Mouse (Mus musculus) limb, embryonic 14.5 days (tissue): ENCODE results near the gene Slc9a3r1. TPM values are rescaled to one million over a fixed set of nuclear protein-coding genes. Genes with fewer than 3 reads are reported as not detected.

ENCODE experiments used
- ATAC-seq: fragments of 200-750 bp; cut with Nextera tagmentation; 2 replicates; pipeline ENCODE4 v1.8.0; 2017; ENCODE audit warnings: low read depth, moderate number of reproducible peaks, moderate TSS enrichment; ENCODE audit not compliant: low FRiP score
- DNase-seq: peaks from one replicate; pipeline ENCODE4 v3.0.0-alpha.2; 2015; ENCODE audit warnings: low spot score
- H3K27ac ChIP-seq: fragments of 300-500 bp; sonication (generic); replicated peaks from 2 replicates; pipeline ENCODE4 v1.5.1; 2014; ENCODE audit warnings: low read depth, mild to moderate bottlenecking, low read length, moderate library complexity, mixed read lengths
- H3K27me3 ChIP-seq: fragments of 300-500 bp; sonication (generic); 2 replicates; pipeline ENCODE4 v1.6.1; 2014; ENCODE audit warnings: low read length, mixed read lengths; ENCODE audit not compliant: control insufficient read depth, insufficient read depth
- H3K36me3 ChIP-seq: fragments of 300-500 bp; sonication (generic); 2 replicates; pipeline ENCODE4 v1.6.1; 2014; ENCODE audit warnings: mild to moderate bottlenecking, low read length, moderate library complexity, mixed read lengths; ENCODE audit not compliant: control insufficient read depth, insufficient read depth
- H3K4me1 ChIP-seq: fragments of 300-500 bp; sonication (generic); 2 replicates; pipeline ENCODE4 v1.6.1; 2014; ENCODE audit warnings: antibody characterized with exemption, low read length, mixed read lengths; ENCODE audit not compliant: control insufficient read depth, insufficient read depth
- H3K4me2 ChIP-seq: fragments of 300-500 bp; sonication (generic); replicated peaks from 2 replicates; pipeline ENCODE4 v1.6.1; 2014; ENCODE audit warnings: low read depth, mild to moderate bottlenecking, low read length, moderate library complexity; ENCODE audit not compliant: severe bottlenecking
- H3K4me3 ChIP-seq: fragments of 300-500 bp; sonication (generic); replicated peaks from 2 replicates; pipeline ENCODE4 v1.5.1; 2014; ENCODE audit warnings: low read length
- H3K9ac ChIP-seq: fragments of 300-500 bp; sonication (generic); 2 replicates; pipeline ENCODE4 v1.6.1; 2014; ENCODE audit warnings: mild to moderate bottlenecking, low read depth, low read length, moderate library complexity; ENCODE audit not compliant: severe bottlenecking
- H3K9me3 ChIP-seq: fragments of 300-500 bp; sonication (generic); 2 replicates; pipeline ENCODE4 v1.6.1; 2016; ENCODE audit warnings: low read length; ENCODE audit not compliant: control insufficient read depth
- POLR2A ChIP-seq: fragments of 200-500 bp; IDR thresholded peaks from 2 replicates; pipeline ENCODE4 v1.8.0; 2012; ENCODE audit warnings: inconsistent platforms, mild to moderate bottlenecking, moderate library complexity, borderline replicate concordance; ENCODE audit not compliant: insufficient read depth, insufficient read length; ENCODE audit errors: extremely low read depth
- whole genome bisulfite sequencing: fragments of 180-500 bp; shearing (Covaris S2); extraction: QIAGEN DNeasy Blood & Tissue Kit; methylation state at CpG from one replicate; pipeline ENCODE4 v1.1.7; 2014; 5-methylcytosine and 5-hydroxymethylcytosine counted together
- polyA plus RNA-seq, 2 experiments: library from polyadenylated mRNA; depleted of rRNA in 1 of 2; stranded (reverse) in 1 of 2; unstranded in 1 of 2; fragments of >200 nt; fragmentation: Nextera tagmentation in 1 of 2; extraction: Ambion mirVana in 1 of 2; gene quantifications; 2 replicates each; pipeline versions ENCODE4 v1.2.1 to v1.2.3; 2012 to 2014

The Slc9a3r1 gene
- polyA plus RNA-seq, 2 experiments = 22.0 to 29.9 TPM

GRCm38 (mm10) chr11:115227640-115228039 lies 64.5 kb downstream of the Slc9a3r1 start:
- no peak for TF ChIP-seq POLR2A
- WGBS = 30% methylated on average over 12 of the region's 12 CpGs
- H3K27ac ChIP-seq = no peak overlapping the region
- DNase-seq (no peak), ATAC-seq (no peak)
- no peaks in the 10 kb centered on the region for H3K27me3 ChIP-seq
- H3K4me3 ChIP-seq = no peak overlapping the region
- H3K9me3 ChIP-seq = no peaks in the 10 kb centered on the region
- H3K4me1 ChIP-seq = peaks cover 6% of the 10 kb centered on the region
- H3K36me3 ChIP-seq = no peaks in the 10 kb centered on the region
- no peak overlapping the region for H3K4me2 ChIP-seq
- no peak overlapping the region for H3K9ac ChIP-seq

GRCm38 (mm10) chr11:115228430-115228829 lies 65.3 kb downstream of the Slc9a3r1 start:
- no peak for DNase-seq
- H3K27me3 ChIP-seq = no peaks in the 10 kb centered on the region

GRCm38 (mm10) chr11:115229021-115229930 lies 66.1 kb downstream of the Slc9a3r1 start:
- H3K36me3 ChIP-seq = no peaks in the 10 kb centered on the region; the same call in 1 of the 2 replicates
- DNase-seq = no peak
- 50% methylated on average over 15 of the region's 15 CpGs for WGBS
- no peak overlapping the region for H3K9ac ChIP-seq
- no peak overlapping the region for H3K4me3 ChIP-seq
- TF ChIP-seq POLR2A = no peak
- H3K4me1 ChIP-seq = peaks cover 3% of the 10 kb centered on the region; the same call in 1 of the 2 replicates
- ATAC-seq = no peak
- no peaks in the 10 kb centered on the region for H3K27me3 ChIP-seq
- no peaks in the 10 kb centered on the region for H3K9me3 ChIP-seq
- H3K4me2 ChIP-seq = no peak overlapping the region
- no peak overlapping the region for H3K27ac ChIP-seq

More at GRCm38 (mm10) chr11:115228430-115228829, 65.3 kb downstream of the Slc9a3r1 start:
- WGBS = 58% methylated on average over 7 of the region's 7 CpGs
- no peaks in the 10 kb centered on the region; the same call in 1 of the 2 replicates for H3K36me3 ChIP-seq
- TF ChIP-seq POLR2A = no peak
- H3K9ac ChIP-seq = no peak overlapping the region
- no peak overlapping the region for H3K4me2 ChIP-seq
- H3K27ac ChIP-seq = no peak overlapping the region
- H3K9me3 ChIP-seq = no peaks in the 10 kb centered on the region
- peaks cover 3% of the 10 kb centered on the region; the same call in 1 of the 2 replicates for H3K4me1 ChIP-seq
- ATAC-seq = no peak
- no peak overlapping the region for H3K4me3 ChIP-seq

Other genes with a start within 250 kb of the Slc9a3r1 start
- 0.33 TPM in 2 replicates for gene Cd300lb, start 229.0 kb upstream of the Slc9a3r1 start, polyA plus RNA-seq (2012; rRNA removed)
- gene Cd300lb, start 229.0 kb upstream of the Slc9a3r1 start, polyA plus RNA-seq (2014; fragmentation: Nextera tagmentation; extraction: Ambion mirVana) = 0.32 and 0.82 TPM in 2 replicates
- not detected in 2 replicates for gene Cd300c, start 194.2 kb upstream of the Slc9a3r1 start, polyA plus RNA-seq (2012; rRNA removed)
- not detected in 2 replicates for gene Cd300c, start 194.2 kb upstream of the Slc9a3r1 start, polyA plus RNA-seq (2014; fragmentation: Nextera tagmentation; extraction: Ambion mirVana)
- gene Cd300ld, start 173.4 kb upstream of the Slc9a3r1 start, polyA plus RNA-seq (2012; rRNA removed) = 0.13 and 0.22 TPM in 2 replicates
- gene Cd300ld, start 173.4 kb upstream of the Slc9a3r1 start, polyA plus RNA-seq (2014; fragmentation: Nextera tagmentation; extraction: Ambion mirVana) = 0.29 and 0.36 TPM in 2 replicates
- gene Cd300c2, start 161.5 kb upstream of the Slc9a3r1 start, polyA plus RNA-seq (2012; rRNA removed) = 2.4 and 2.7 TPM in 2 replicates
- gene Cd300c2, start 161.5 kb upstream of the Slc9a3r1 start, polyA plus RNA-seq (2014; fragmentation: Nextera tagmentation; extraction: Ambion mirVana) = 4.0 and 4.1 TPM in 2 replicates
- 0.23 TPM in 1 of 2 replicates, not detected in the other for gene Cd300ld2, start 147.1 kb upstream of the Slc9a3r1 start, polyA plus RNA-seq (2012; rRNA removed)
- not detected in 2 replicates for gene Cd300ld2, start 147.1 kb upstream of the Slc9a3r1 start, polyA plus RNA-seq (2014; fragmentation: Nextera tagmentation; extraction: Ambion mirVana)
- 0.18 TPM in 1 of 2 replicates, not detected in the other for gene Cd300ld4, start 136.3 kb upstream of the Slc9a3r1 start, polyA plus RNA-seq (2012; rRNA removed)
- gene Cd300ld4, start 136.3 kb upstream of the Slc9a3r1 start, polyA plus RNA-seq (2014; fragmentation: Nextera tagmentation; extraction: Ambion mirVana) = not detected in 2 replicates
- 0.24 and 0.48 TPM in 2 replicates for gene Cd300ld5, start 125.6 kb upstream of the Slc9a3r1 start, polyA plus RNA-seq (2012; rRNA removed)
- not detected in 2 replicates for gene Cd300ld5, start 125.6 kb upstream of the Slc9a3r1 start, polyA plus RNA-seq (2014; fragmentation: Nextera tagmentation; extraction: Ambion mirVana)
- 0.37 and 0.65 TPM in 2 replicates for gene Cd300ld3, start 114.9 kb upstream of the Slc9a3r1 start, polyA plus RNA-seq (2012; rRNA removed)
- gene Cd300ld3, start 114.9 kb upstream of the Slc9a3r1 start, polyA plus RNA-seq (2014; fragmentation: Nextera tagmentation; extraction: Ambion mirVana) = not detected in 2 replicates
- gene Cd300e, start 101.2 kb upstream of the Slc9a3r1 start, polyA plus RNA-seq (2012; rRNA removed) = 0.10 and 0.15 TPM in 2 replicates
- gene Cd300e, start 101.2 kb upstream of the Slc9a3r1 start, polyA plus RNA-seq (2014; fragmentation: Nextera tagmentation; extraction: Ambion mirVana) = 0.08 and 0.10 TPM in 2 replicates
- 1.5 and 1.7 TPM in 2 replicates for gene Rab37, start 71.9 kb upstream of the Slc9a3r1 start, polyA plus RNA-seq (2012; rRNA removed)
- gene Rab37, start 71.9 kb upstream of the Slc9a3r1 start, polyA plus RNA-seq (2014; fragmentation: Nextera tagmentation; extraction: Ambion mirVana) = 1.5 and 1.8 TPM in 2 replicates
- gene Cd300lf, start 29.3 kb upstream of the Slc9a3r1 start, polyA plus RNA-seq (2012; rRNA removed) = 0.35 and 0.65 TPM in 2 replicates
- gene Cd300lf, start 29.3 kb upstream of the Slc9a3r1 start, polyA plus RNA-seq (2014; fragmentation: Nextera tagmentation; extraction: Ambion mirVana) = 0.14 and 0.29 TPM in 2 replicates
- 9.2 and 16.9 TPM in 2 replicates for gene Tmem104, start 24.1 kb downstream of the Slc9a3r1 start, polyA plus RNA-seq (2012; rRNA removed)
- gene Tmem104, start 24.1 kb downstream of the Slc9a3r1 start, polyA plus RNA-seq (2014; fragmentation: Nextera tagmentation; extraction: Ambion mirVana) = 11.4 and 12.4 TPM in 2 replicates
- 25.6 and 32.1 TPM in 2 replicates for gene Nat9, start 24.5 kb downstream of the Slc9a3r1 start, polyA plus RNA-seq (2012; rRNA removed)
- 20.0 and 24.3 TPM in 2 replicates for gene Nat9, start 24.5 kb downstream of the Slc9a3r1 start, polyA plus RNA-seq (2014; fragmentation: Nextera tagmentation; extraction: Ambion mirVana)
- 0.20 and 0.21 TPM in 2 replicates for gene Grin2c, start 103.9 kb downstream of the Slc9a3r1 start, polyA plus RNA-seq (2012; rRNA removed)
- gene Grin2c, start 103.9 kb downstream of the Slc9a3r1 start, polyA plus RNA-seq (2014; fragmentation: Nextera tagmentation; extraction: Ambion mirVana) = not detected in 2 replicates
- 16.8 and 21.8 TPM in 2 replicates for gene Fdxr, start 113.7 kb downstream of the Slc9a3r1 start, polyA plus RNA-seq (2012; rRNA removed)
- 11.5 and 13.0 TPM in 2 replicates for gene Fdxr, start 113.7 kb downstream of the Slc9a3r1 start, polyA plus RNA-seq (2014; fragmentation: Nextera tagmentation; extraction: Ambion mirVana)
- gene Fads6, start 134.3 kb downstream of the Slc9a3r1 start, polyA plus RNA-seq (2012; rRNA removed) = 0.35 and 0.40 TPM in 2 replicates
- 0.12 TPM in 1 of 2 replicates, not detected in the other for gene Fads6, start 134.3 kb downstream of the Slc9a3r1 start, polyA plus RNA-seq (2014; fragmentation: Nextera tagmentation; extraction: Ambion mirVana)
- 0.29 and 0.44 TPM in 2 replicates for gene Otop2, start 143.8 kb downstream of the Slc9a3r1 start, polyA plus RNA-seq (2012; rRNA removed)
- gene Otop2, start 143.8 kb downstream of the Slc9a3r1 start, polyA plus RNA-seq (2014; fragmentation: Nextera tagmentation; extraction: Ambion mirVana) = 0.08 and 0.19 TPM in 2 replicates
- not detected in 2 replicates for gene Ush1g, start 158.7 kb downstream of the Slc9a3r1 start, polyA plus RNA-seq (2012; rRNA removed)
- gene Ush1g, start 158.7 kb downstream of the Slc9a3r1 start, polyA plus RNA-seq (2014; fragmentation: Nextera tagmentation; extraction: Ambion mirVana) = not detected in 2 replicates
- gene Otop3, start 171.4 kb downstream of the Slc9a3r1 start, polyA plus RNA-seq (2012; rRNA removed) = not detected in 2 replicates
- not detected in 2 replicates for gene Otop3, start 171.4 kb downstream of the Slc9a3r1 start, polyA plus RNA-seq (2014; fragmentation: Nextera tagmentation; extraction: Ambion mirVana)
- 4.5 and 5.9 TPM in 2 replicates for gene Hid1, start 204.4 kb downstream of the Slc9a3r1 start, polyA plus RNA-seq (2012; rRNA removed)
- gene Hid1, start 204.4 kb downstream of the Slc9a3r1 start, polyA plus RNA-seq (2014; fragmentation: Nextera tagmentation; extraction: Ambion mirVana) = 2.1 and 2.3 TPM in 2 replicates
- 18.8 and 23.9 TPM in 2 replicates for gene Cdr2l, start 218.6 kb downstream of the Slc9a3r1 start, polyA plus RNA-seq (2012; rRNA removed)
- gene Cdr2l, start 218.6 kb downstream of the Slc9a3r1 start, polyA plus RNA-seq (2014; fragmentation: Nextera tagmentation; extraction: Ambion mirVana) = 10.9 and 11.1 TPM in 2 replicates
- gene Mrpl58, start 240.4 kb downstream of the Slc9a3r1 start, polyA plus RNA-seq (2012; rRNA removed) = 76.7 and 92.2 TPM in 2 replicates
- 169 and 181 TPM in 2 replicates for gene Mrpl58, start 240.4 kb downstream of the Slc9a3r1 start, polyA plus RNA-seq (2014; fragmentation: Nextera tagmentation; extraction: Ambion mirVana)